Comparison of ENCODE assay signal across 11 mouse cellular contexts in the genomic region with DNA sequence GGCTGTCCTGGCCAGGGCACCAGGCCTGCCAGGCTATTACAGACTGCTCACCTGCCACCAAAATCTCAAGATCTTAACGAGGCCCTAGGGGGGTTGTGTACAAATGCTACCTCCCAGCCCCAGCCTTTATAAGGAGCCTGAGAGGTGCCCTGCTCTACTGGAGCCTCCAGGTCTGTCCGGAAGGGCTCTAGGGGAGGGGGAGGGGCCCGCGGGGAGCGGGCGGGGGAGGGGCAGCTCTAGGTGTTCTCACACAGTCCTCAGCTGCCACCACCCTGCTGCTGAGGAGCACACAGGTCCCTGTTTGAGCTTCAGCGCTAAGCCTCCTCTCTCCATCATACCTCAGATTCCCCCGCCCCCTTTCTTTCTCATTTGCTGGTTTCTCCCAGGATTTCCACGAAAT. TPM values are rescaled to one million over a fixed set of nuclear protein-coding genes. Genes with fewer than 3 reads are reported as not detected.
DNase-seq lines count a peak whose midpoint lies in the region; ATAC-seq lines count a peak whose summit lies in the region.
"Had no signal": no experiment of that assay in that cellular context is flagged by ENCODE, and none has a peak within 500 bp of the region (broad histone marks: within the 10 kb centered on the region; RNA-seq: fewer than 3 reads in every experiment).

No protein-coding gene starts in this region.

- WGBS in heart, embryonic 13.5 days = 1% methylated on average over 9 of the region's 9 CpGs
- 3% methylated on average over 9 of the region's 9 CpGs for WGBS in hindbrain, embryonic 13.5 days
- 3% methylated on average over 9 of the region's 9 CpGs for WGBS in midbrain, embryonic 10.5 days

- H3K27me3 ChIP-seq in heart, embryonic 13.5 days (replicated peaks) = peaks cover 70% of the 10 kb centered on the region
- H3K27me3 ChIP-seq in hindbrain, embryonic 13.5 days = peaks cover 46% of the 10 kb centered on the region
- peaks cover 100% of the 10 kb centered on the region for H3K27me3 ChIP-seq in midbrain, embryonic 10.5 days (ENCODE audit: low read depth, poor library complexity, severe bottlenecking)

- DNase-seq in heart, postnatal 10 days = no peak
- peak; percentile 41 for DNase-seq in R1 (ENCODE audit: low read depth, low spot score)
- no peak for DNase-seq in midbrain, embryonic 10.5 days (ENCODE audit: low spot score)
- DNase-seq in left cerebral cortex, adult 11 months (ENCODE audit: low spot score) = no peak
- DNase-seq in retina, postnatal 1 day = no peak
- no peak for DNase-seq in testis, postnatal 14 days (ENCODE audit: low spot score)
- DNase-seq: adrenal gland, adult 2 months; B cell, adult 2 months had no signal

- no peak for ATAC-seq in heart, embryonic 13.5 days (ENCODE audit: extremely low read depth, insufficient number of reproducible peaks, low FRiP score, low TSS enrichment)
- 0 out of 2 replicates have a peak, but pooled peaks have one; percentile 39 for ATAC-seq in hindbrain, embryonic 13.5 days (ENCODE audit: low FRiP score)

- H3K4me1 ChIP-seq in heart, embryonic 13.5 days = peaks cover 35% of the 10 kb centered on the region
- H3K4me1 ChIP-seq in hindbrain, embryonic 13.5 days (replicated peaks) = peaks cover 17% of the 10 kb centered on the region
- peaks cover 33% of the 10 kb centered on the region for H3K4me1 ChIP-seq in midbrain, embryonic 10.5 days

- H3K4me3 ChIP-seq in heart, embryonic 13.5 days = peak overlapping the region; percentile 13
- H3K4me3 ChIP-seq in hindbrain, embryonic 13.5 days = no peak overlapping the region
- H3K4me3 ChIP-seq in midbrain, embryonic 10.5 days = peak overlapping the region; percentile 36

- intact Hi-C loops in heart, postnatal 10 days (cut with DNase I) = no loop called here

- H3K4me2 ChIP-seq in heart, embryonic 13.5 days = peak overlapping the region; percentile 52
- peak overlapping the region; percentile 33 for H3K4me2 ChIP-seq in hindbrain, embryonic 13.5 days

- H3K36me3 ChIP-seq in heart, embryonic 13.5 days = no peaks in the 10 kb centered on the region
- H3K36me3 ChIP-seq in hindbrain, embryonic 13.5 days = no peaks in the 10 kb centered on the region
- H3K36me3 ChIP-seq in midbrain, embryonic 10.5 days = no peaks in the 10 kb centered on the region

- H3K9ac ChIP-seq in heart, embryonic 13.5 days = 0 out of 2 replicates have a peak overlapping the region, but pooled peaks have one; percentile 25
- 0 out of 2 replicates have a peak overlapping the region, but pooled peaks have one; percentile 8 for H3K9ac ChIP-seq in hindbrain, embryonic 13.5 days

- no peak overlapping the region for H3K27ac ChIP-seq in heart, embryonic 13.5 days (replicated peaks)
- no peak overlapping the region for H3K27ac ChIP-seq in hindbrain, embryonic 13.5 days
- H3K27ac ChIP-seq in midbrain, embryonic 10.5 days (replicated peaks) = peak overlapping the region; percentile 52; the same call in 1 of the 2 replicates

- H3K9me3 ChIP-seq in heart, embryonic 13.5 days = no peaks in the 10 kb centered on the region
- no peaks in the 10 kb centered on the region for H3K9me3 ChIP-seq in hindbrain, embryonic 13.5 days
- no peaks in the 10 kb centered on the region for H3K9me3 ChIP-seq in midbrain, embryonic 10.5 days (replicated peaks)

RNA-seq across cellular contexts. Expression of gene Slc4a5, which starts 17.5 kb away (rescaled TPM):
- 0.11 and 0.37 TPM in 2 replicates for polyA plus RNA-seq in heart, embryonic 13.5 days (2015; fragmentation: Nextera tagmentation; extraction: Ambion mirVana)
- total RNA-seq in heart, postnatal 10 days (2021) = not detected
- 2.3 and 5.4 TPM in 2 replicates for polyA plus RNA-seq in hindbrain, embryonic 13.5 days (2015; fragmentation: Nextera tagmentation; extraction: Ambion mirVana)
- polyA plus RNA-seq in midbrain, embryonic 10.5 days (2016; fragmentation: Nextera tagmentation; extraction: Ambion mirVana) = 0.67 and 0.79 TPM in 2 replicates
- total RNA-seq: adrenal gland, adult 2 months; common myeloid progenitor, adult 5-6 weeks had no signal
